Mouse (Mus musculus) heart, embryonic 16.5 days (tissue): ENCODE data around the gene Ino80d. TPM values are rescaled to one million over a fixed set of nuclear protein-coding genes. Genes with fewer than 3 reads are reported as not detected.
"Not testable (repeated sequence)": the region's sequence is repeated elsewhere in the genome, so short reads cannot be mapped to it uniquely, and the experiment has no call there.

ENCODE experiments used
- ATAC-seq: fragments of 200-750 bp; cut with Nextera tagmentation; replicated peaks from 2 replicates; pipeline ENCODE4 v1.8.0; 2017; ENCODE audit warnings: moderate number of reproducible peaks; ENCODE audit not compliant: insufficient read depth, low FRiP score; ENCODE audit errors: extremely low read depth
- H3K27ac ChIP-seq: fragments of 300-500 bp; sonication (generic); 2 replicates; pipeline ENCODE4 v1.5.1; 2014; ENCODE audit warnings: mild to moderate bottlenecking, low read length, control low read depth, moderate library complexity
- H3K27me3 ChIP-seq: fragments of 300-500 bp; sonication (generic); 2 replicates; pipeline ENCODE4 v1.6.1; 2014; ENCODE audit warnings: low read length, mixed read lengths; ENCODE audit not compliant: control insufficient read depth, insufficient read depth
- H3K36me3 ChIP-seq: fragments of 300-500 bp; sonication (generic); 2 replicates; pipeline ENCODE4 v1.6.1; 2014; ENCODE audit not compliant: control insufficient read depth, insufficient read depth
- H3K4me1 ChIP-seq: fragments of 300-500 bp; sonication (generic); 2 replicates; pipeline ENCODE4 v1.6.1; 2014; ENCODE audit warnings: low read length, mixed read lengths; ENCODE audit not compliant: control insufficient read depth, insufficient read depth
- H3K4me2 ChIP-seq: fragments of 300-500 bp; sonication (generic); 2 replicates; pipeline ENCODE4 v1.6.1; 2014; ENCODE audit warnings: low read depth, mild to moderate bottlenecking, control low read depth, low read length
- H3K4me3 ChIP-seq: fragments of 300-500 bp; sonication (generic); 2 replicates; pipeline ENCODE4 v1.5.1; 2014; ENCODE audit warnings: mild to moderate bottlenecking, control low read depth, low read length
- H3K9ac ChIP-seq: fragments of 300-500 bp; sonication (generic); 2 replicates; pipeline ENCODE4 v1.6.1; 2014; ENCODE audit warnings: low read length, control low read depth
- H3K9me3 ChIP-seq: fragments of 300-500 bp; sonication (generic); replicated peaks from 2 replicates; pipeline ENCODE4 v1.6.1; 2016; ENCODE audit warnings: low read length; ENCODE audit not compliant: control insufficient read depth
- WGBS: fragments of 180-500 bp; shearing (Covaris S2); extraction: QIAGEN DNeasy Blood & Tissue Kit; methylation state at CpG from one replicate; pipeline ENCODE4 v1.1.7; 2014; 5-methylcytosine and 5-hydroxymethylcytosine counted together
- polyA plus RNA-seq: library from polyadenylated mRNA; unstranded; fragments of >200 nt; fragmentation: Nextera tagmentation; extraction: Ambion mirVana; gene quantifications from 2 replicates; pipeline ENCODE4 v1.2.1, GENCODE M21; 2015

Gene Ino80d
- polyA plus RNA-seq = 8.0 and 9.4 TPM in 2 replicates

- H3K4me1 ChIP-seq = peaks cover 15% of the 10 kb centered on the region
- WGBS = under 1% methylated on average over 35 of the region's 42 CpGs
- H3K36me3 ChIP-seq = peaks cover 9% of the 10 kb centered on the region; the same call in 1 of the 2 replicates
- H3K27ac ChIP-seq = peak within 1 kb of the TSS; percentile 99
- H3K27me3 ChIP-seq = no peaks in the 10 kb centered on the region
- H3K4me2 ChIP-seq = peak within 1 kb of the TSS; percentile 70
- ATAC-seq = peak; percentile 87
- H3K4me3 ChIP-seq = peak within 1 kb of the TSS; percentile 91
- peak within 1 kb of the TSS; percentile 100 for H3K9ac ChIP-seq
- no peaks in the 10 kb centered on the region for H3K9me3 ChIP-seq
Observed at GRCm38 (mm10) chr1:63114136-63114781, at the start of gene Ino80d. TSS of gene Ino80d (minus strand) at chr1:63114667.

- no peak overlapping the region for H3K27ac ChIP-seq
- H3K36me3 ChIP-seq = peaks cover 31% of the 10 kb centered on the region
- no peaks in the 10 kb centered on the region for H3K27me3 ChIP-seq
- no peaks in the 10 kb centered on the region for H3K4me1 ChIP-seq
- no peak for ATAC-seq
- H3K9ac ChIP-seq = no peak overlapping the region
- no peaks in the 10 kb centered on the region for H3K9me3 ChIP-seq
- no peak overlapping the region for H3K4me3 ChIP-seq
- H3K4me2 ChIP-seq = no peak overlapping the region
- WGBS = 94% methylated on average over 13 of the region's 13 CpGs
Observed at GRCm38 (mm10) chr1:63140231-63140630, 25.8 kb upstream of the Ino80d start.

DNA sequence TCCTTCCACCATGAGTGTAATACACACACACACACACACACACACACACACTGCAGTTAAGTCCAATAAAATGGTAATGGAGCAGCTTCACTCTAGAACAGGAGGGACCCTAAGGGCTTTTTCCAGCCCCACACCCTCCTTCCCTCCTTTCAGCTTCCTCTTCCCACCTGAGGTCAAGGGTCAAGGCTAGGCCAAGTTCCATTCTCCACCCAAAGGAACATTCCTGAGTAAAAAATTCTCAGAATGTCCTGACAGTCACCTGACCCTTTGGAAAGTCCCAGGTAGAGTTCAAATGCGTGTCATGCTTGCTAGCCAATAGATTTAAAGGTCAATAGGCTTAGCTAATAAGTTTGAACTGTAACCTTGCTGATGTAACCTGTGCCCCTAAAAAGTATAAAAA, 24.1 kb upstream of the Ino80d start:
- not testable (repeated sequence) for H3K27me3 ChIP-seq, ATAC-seq, H3K4me1 ChIP-seq, H3K27ac ChIP-seq, H3K9me3 ChIP-seq, H3K9ac ChIP-seq, H3K4me3 ChIP-seq, H3K4me2 ChIP-seq
- peaks cover 16% of the 10 kb centered on the region for H3K36me3 ChIP-seq
- WGBS = 96% methylated on average over 1 of the region's 1 CpGs

- no peaks in the 10 kb centered on the region for H3K27me3 ChIP-seq
- no peak overlapping the region for H3K27ac ChIP-seq
- H3K9me3 ChIP-seq = no peaks in the 10 kb centered on the region
- H3K4me3 ChIP-seq = no peak overlapping the region
- H3K4me1 ChIP-seq = no peaks in the 10 kb centered on the region
- no peak overlapping the region for H3K4me2 ChIP-seq
- peaks cover 11% of the 10 kb centered on the region for H3K36me3 ChIP-seq
- ATAC-seq = no peak
- no peak overlapping the region for H3K9ac ChIP-seq
- WGBS = 80% methylated on average over 2 of the region's 2 CpGs
Observed at GRCm38 (mm10) chr1:63137971-63138370, 23.5 kb upstream of the Ino80d start.

DNA sequence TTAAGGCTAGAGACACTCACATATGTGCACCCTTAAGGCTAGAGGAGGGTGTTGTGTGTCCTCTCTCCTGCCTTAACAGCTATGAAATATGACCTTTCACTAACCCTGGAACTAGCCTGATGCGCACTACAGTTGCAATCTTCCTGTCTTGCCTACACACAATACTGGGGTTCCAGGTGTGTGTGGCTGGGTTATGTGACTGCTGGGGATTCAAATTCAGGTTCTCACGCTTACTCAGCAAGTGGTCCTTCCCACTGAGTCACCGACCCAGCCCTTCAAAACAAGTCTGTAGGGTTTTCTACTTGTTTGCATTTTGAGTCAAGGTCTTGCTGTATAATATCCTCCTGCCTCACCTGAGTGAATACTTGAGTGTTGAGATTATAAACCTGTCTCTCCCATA, 20.1 kb upstream of the Ino80d start:
- no peak overlapping the region for H3K27ac ChIP-seq
- no peaks in the 10 kb centered on the region for H3K27me3 ChIP-seq
- no peak overlapping the region for H3K9ac ChIP-seq
- H3K36me3 ChIP-seq = peaks cover 4% of the 10 kb centered on the region
- no peak overlapping the region for H3K4me2 ChIP-seq
- no peak for ATAC-seq
- no peaks in the 10 kb centered on the region for H3K9me3 ChIP-seq
- no peak overlapping the region for H3K4me3 ChIP-seq
- H3K4me1 ChIP-seq = peaks cover 4% of the 10 kb centered on the region
- WGBS = 79% methylated on average over 3 of the region's 3 CpGs

DNA sequence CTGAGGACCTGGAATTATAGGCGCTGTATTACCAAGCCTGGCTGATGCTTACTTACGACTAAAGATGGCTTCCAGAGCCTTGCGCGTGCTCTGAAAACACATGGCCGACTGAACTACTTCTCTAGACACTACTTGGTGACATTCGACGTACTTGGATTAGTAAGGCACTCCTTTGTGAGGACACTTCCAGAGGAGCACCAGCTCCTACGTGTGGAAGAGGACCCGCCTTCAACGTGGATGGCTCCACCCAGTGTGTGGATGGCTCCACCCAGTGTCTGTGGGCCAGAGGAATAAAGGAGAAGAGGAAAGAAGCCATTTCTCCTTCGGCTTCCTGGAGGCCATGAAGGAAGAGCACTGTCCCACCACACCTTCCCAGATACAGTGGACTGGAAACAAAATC, 17.3 kb upstream of the Ino80d start:
- WGBS = 90% methylated on average over 11 of the region's 11 CpGs
- H3K9ac ChIP-seq = no peak overlapping the region
- peaks cover 8% of the 10 kb centered on the region for H3K4me1 ChIP-seq
- no peaks in the 10 kb centered on the region for H3K27me3 ChIP-seq
- H3K4me2 ChIP-seq = no peak overlapping the region
- no peak for ATAC-seq
- H3K27ac ChIP-seq = no peak overlapping the region
- H3K4me3 ChIP-seq = no peak overlapping the region
- peaks cover 4% of the 10 kb centered on the region for H3K36me3 ChIP-seq
- H3K9me3 ChIP-seq = 0 out of 2 replicates have a peak, but pooled peaks cover 3% of the 10 kb centered on the region

- Histone ChIP-seq H3K36me3 (peaks cover 4% of the 10 kb centered on the region), H3K4me1 (peaks cover 8% of the 10 kb centered on the region), H3K27me3 (no peaks in the 10 kb centered on the region), H3K4me2 (no peak overlapping the region), H3K9ac (no peak overlapping the region), H3K9me3 (0 out of 2 replicates have a peak, but pooled peaks cover 3% of the 10 kb centered on the region), H3K4me3 (no peak overlapping the region), H3K27ac (no peak overlapping the region)
- ATAC-seq = no peak
- WGBS = 74% methylated on average over 2 of the region's 2 CpGs
Observed at GRCm38 (mm10) chr1:63130883-63131282, 16.4 kb upstream of the Ino80d start.

GRCm38 (mm10) chr1:63129857-63130690, 15.6 kb upstream of the Ino80d start:
- H3K36me3 ChIP-seq = peaks cover 4% of the 10 kb centered on the region
- H3K4me2 ChIP-seq = peak overlapping the region; percentile 77
- H3K9me3 ChIP-seq = 0 out of 2 replicates have a peak, but pooled peaks cover 3% of the 10 kb centered on the region
- H3K9ac ChIP-seq = peak overlapping the region; percentile 65
- WGBS = 12% methylated on average over 18 of the region's 18 CpGs
- peak overlapping the region; percentile 28 for H3K4me3 ChIP-seq
- H3K27me3 ChIP-seq = no peaks in the 10 kb centered on the region
- ATAC-seq = peak; percentile 64
- peaks cover 8% of the 10 kb centered on the region for H3K4me1 ChIP-seq
- H3K27ac ChIP-seq = no peak overlapping the region

DNA sequence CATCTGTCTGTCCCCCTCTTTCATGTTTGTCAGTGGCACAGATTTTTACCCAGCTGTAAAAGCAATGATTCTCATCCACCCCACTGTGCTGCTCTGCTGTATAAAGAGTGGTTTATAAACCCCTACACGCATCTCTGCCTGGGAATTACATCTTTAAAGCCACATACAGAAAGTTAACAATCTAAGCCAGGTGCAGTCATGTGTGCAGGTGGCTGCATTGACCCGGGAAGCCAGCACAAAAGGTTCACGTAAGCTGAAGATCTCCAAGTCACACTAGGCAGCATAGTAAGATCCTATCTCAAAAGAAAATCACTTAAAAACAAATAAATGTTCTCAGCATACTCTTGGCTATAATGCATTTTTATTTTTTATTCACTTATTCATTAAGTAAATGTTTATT, 14.8 kb upstream of the Ino80d start:
- no peak overlapping the region for H3K9ac ChIP-seq

More for the DNA sequence above, 14.8 kb upstream of the Ino80d start:
- ATAC-seq = no peak
- H3K4me2 ChIP-seq = peak overlapping the region; percentile 77
- H3K9me3 ChIP-seq = 0 out of 2 replicates have a peak, but pooled peaks cover 3% of the 10 kb centered on the region
- peaks cover 4% of the 10 kb centered on the region for H3K36me3 ChIP-seq
- no peaks in the 10 kb centered on the region for H3K27me3 ChIP-seq
- no peak overlapping the region for H3K4me3 ChIP-seq
- no peak overlapping the region for H3K27ac ChIP-seq
- H3K4me1 ChIP-seq = peaks cover 8% of the 10 kb centered on the region
- WGBS = 71% methylated on average over 3 of the region's 3 CpGs
